Mouse (Mus musculus): ENCODE data around the gene Olfr194. TPM values are rescaled to one million over a fixed set of nuclear protein-coding genes. Genes with fewer than 3 reads are reported as not detected.

Gene Olfr194
- total and polyA plus RNA-seq, 2 experiments from 2014 or later, result not detected

DNA sequence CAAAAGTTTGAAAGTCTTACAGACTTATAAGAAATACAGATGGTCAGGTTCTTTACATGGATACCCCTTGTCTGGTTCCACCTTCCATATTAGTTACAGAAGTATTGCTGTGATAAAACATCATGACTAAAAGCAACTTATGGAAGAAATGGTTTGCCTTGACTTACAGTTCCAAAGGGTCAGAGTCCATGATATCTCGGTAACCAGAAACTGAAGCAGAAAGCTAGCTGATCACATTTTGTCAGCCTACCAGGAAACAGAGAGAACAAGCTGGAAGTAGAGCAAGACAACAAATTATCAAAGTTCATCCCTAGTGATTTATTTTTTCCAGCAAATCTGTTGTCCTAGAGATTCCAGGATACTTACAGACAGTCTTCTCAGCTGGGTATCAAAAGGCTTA, 47.3 kb downstream of the Olfr194 start:
- DNase-seq (ENCODE audit: low spot score) (no peak), ATAC-seq (ENCODE audit: low FRiP score) (no peak)
- Histone ChIP-seq H3K4me3 (ENCODE audit: low read depth, low read length) (no peak overlapping the region), H3K4me2 (ENCODE audit: low read depth, low read length, poor library complexity, severe bottlenecking) (no peak overlapping the region), H3K9ac (replicated peaks; ENCODE audit: low read length, poor library complexity, severe bottlenecking) (no peak overlapping the region), H3K27me3 (ENCODE audit: insufficient read depth, low read length) (no peaks in the 10 kb centered on the region), H3K27ac (ENCODE audit: low read depth, low read length) (no peak overlapping the region), H3K36me3 (ENCODE audit: insufficient read depth, low read length) (no peaks in the 10 kb centered on the region), H3K9me3 (ENCODE audit: low read length) (no peaks in the 10 kb centered on the region), H3K4me1 (ENCODE audit: insufficient read depth, low read length) (no peaks in the 10 kb centered on the region)
- WGBS, result 88% methylated on average over 1 of the region's 1 CpGs
- TF ChIP-seq CTCF (IDR thresholded peaks at IDR 0.05), result no peak

DNA sequence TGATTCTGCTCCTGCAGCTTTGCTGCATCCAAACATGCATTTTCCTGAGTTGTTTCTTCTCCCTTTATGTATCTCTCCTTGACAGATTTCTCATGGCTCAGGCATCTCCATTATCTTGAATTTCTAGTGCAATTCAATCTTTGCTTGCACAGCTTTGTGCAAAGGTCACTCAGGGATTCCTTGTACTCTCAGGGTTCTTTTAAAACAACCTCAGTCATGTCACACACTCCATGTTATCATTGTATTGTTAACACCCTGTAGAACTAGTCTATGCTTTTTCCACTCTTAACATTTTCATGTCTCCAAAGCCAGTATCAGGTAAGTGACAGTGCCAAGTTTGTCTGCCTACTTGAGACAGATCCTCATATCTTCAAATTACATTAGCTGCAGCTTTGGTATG, 49.1 kb downstream of the Olfr194 start:
- ATAC-seq (ENCODE audit: low FRiP score) (no peak), DNase-seq (ENCODE audit: low spot score) (no peak)
- no peak overlapping the region for H3K4me2 ChIP-seq (ENCODE audit: low read depth, low read length, poor library complexity, severe bottlenecking)
- H3K27me3 ChIP-seq (ENCODE audit: insufficient read depth, low read length), result no peaks in the 10 kb centered on the region
- H3K9ac ChIP-seq (replicated peaks; ENCODE audit: low read length, poor library complexity, severe bottlenecking), result no peak overlapping the region
- TF ChIP-seq CTCF (IDR thresholded peaks at IDR 0.05), result no peak
- no peak overlapping the region for H3K4me3 ChIP-seq (ENCODE audit: low read depth, low read length)
- H3K4me1 ChIP-seq (ENCODE audit: insufficient read depth, low read length), result no peaks in the 10 kb centered on the region
- no peaks in the 10 kb centered on the region for H3K36me3 ChIP-seq (ENCODE audit: insufficient read depth, low read length)
- H3K27ac ChIP-seq (ENCODE audit: low read depth, low read length), result no peak overlapping the region
- no peaks in the 10 kb centered on the region for H3K9me3 ChIP-seq (ENCODE audit: low read length)

Other genes with a start within 250 kb of the Olfr194 start
- not detected in 2 replicates for gene Olfr177, start 246.3 kb downstream of the Olfr194 start, total RNA-seq (2014; rRNA removed)
- gene Olfr177, start 246.3 kb downstream of the Olfr194 start, polyA plus RNA-seq (2015; fragmentation: Nextera tagmentation; extraction: Ambion mirVana), result not detected in 2 replicates
- not detected in 2 replicates for gene Olfr178, start 229.0 kb downstream of the Olfr194 start, total RNA-seq (2014; rRNA removed)
- gene Olfr178, start 229.0 kb downstream of the Olfr194 start, polyA plus RNA-seq (2015; fragmentation: Nextera tagmentation; extraction: Ambion mirVana), result not detected in 2 replicates
- not detected in 2 replicates for gene Olfr181, start 192.3 kb downstream of the Olfr194 start, total RNA-seq (2014; rRNA removed)
- gene Olfr181, start 192.3 kb downstream of the Olfr194 start, polyA plus RNA-seq (2015; fragmentation: Nextera tagmentation; extraction: Ambion mirVana), result not detected in 2 replicates
- not detected in 2 replicates for gene Olfr180, start 191.7 kb downstream of the Olfr194 start, total RNA-seq (2014; rRNA removed)
- not detected in 2 replicates for gene Olfr180, start 191.7 kb downstream of the Olfr194 start, polyA plus RNA-seq (2015; fragmentation: Nextera tagmentation; extraction: Ambion mirVana)
- gene Olfr183, start 125.7 kb downstream of the Olfr194 start, total RNA-seq (2014; rRNA removed), result not detected in 2 replicates
- gene Olfr183, start 125.7 kb downstream of the Olfr194 start, polyA plus RNA-seq (2015; fragmentation: Nextera tagmentation; extraction: Ambion mirVana), result not detected in 2 replicates
- gene Olfr186, start 90.8 kb downstream of the Olfr194 start, total RNA-seq (2014; rRNA removed), result not detected in 2 replicates
- gene Olfr186, start 90.8 kb downstream of the Olfr194 start, polyA plus RNA-seq (2015; fragmentation: Nextera tagmentation; extraction: Ambion mirVana), result not detected in 2 replicates
- not detected in 2 replicates for gene Olfr187, start 81.3 kb downstream of the Olfr194 start, total RNA-seq (2014; rRNA removed)
- gene Olfr187, start 81.3 kb downstream of the Olfr194 start, polyA plus RNA-seq (2015; fragmentation: Nextera tagmentation; extraction: Ambion mirVana), result not detected in 2 replicates
- gene Olfr190, start 43.1 kb downstream of the Olfr194 start, total RNA-seq (2014; rRNA removed), result not detected in 2 replicates
- not detected in 2 replicates for gene Olfr190, start 43.1 kb downstream of the Olfr194 start, polyA plus RNA-seq (2015; fragmentation: Nextera tagmentation; extraction: Ambion mirVana)
- not detected in 2 replicates for gene Olfr191, start 31.2 kb downstream of the Olfr194 start, total RNA-seq (2014; rRNA removed)
- not detected in 2 replicates for gene Olfr191, start 31.2 kb downstream of the Olfr194 start, polyA plus RNA-seq (2015; fragmentation: Nextera tagmentation; extraction: Ambion mirVana)
- gene Olfr193, start 9.2 kb downstream of the Olfr194 start, total RNA-seq (2014; rRNA removed), result not detected in 2 replicates
- not detected in 2 replicates for gene Olfr193, start 9.2 kb downstream of the Olfr194 start, polyA plus RNA-seq (2015; fragmentation: Nextera tagmentation; extraction: Ambion mirVana)
- gene Olfr195, start 26.0 kb upstream of the Olfr194 start, total RNA-seq (2014; rRNA removed), result not detected in 2 replicates
- not detected in 2 replicates for gene Olfr195, start 26.0 kb upstream of the Olfr194 start, polyA plus RNA-seq (2015; fragmentation: Nextera tagmentation; extraction: Ambion mirVana)
- not detected in 2 replicates for gene Olfr196, start 49.4 kb upstream of the Olfr194 start, total RNA-seq (2014; rRNA removed)
- not detected in 2 replicates for gene Olfr196, start 49.4 kb upstream of the Olfr194 start, polyA plus RNA-seq (2015; fragmentation: Nextera tagmentation; extraction: Ambion mirVana)
- not detected in 2 replicates for gene Olfr198, start 82.5 kb upstream of the Olfr194 start, total RNA-seq (2014; rRNA removed)
- not detected in 2 replicates for gene Olfr198, start 82.5 kb upstream of the Olfr194 start, polyA plus RNA-seq (2015; fragmentation: Nextera tagmentation; extraction: Ambion mirVana)
- gene Olfr199, start 98.7 kb upstream of the Olfr194 start, total RNA-seq (2014; rRNA removed), result not detected in 2 replicates
- not detected in 2 replicates for gene Olfr199, start 98.7 kb upstream of the Olfr194 start, polyA plus RNA-seq (2015; fragmentation: Nextera tagmentation; extraction: Ambion mirVana)
- gene Olfr201, start 151.6 kb upstream of the Olfr194 start, total RNA-seq (2014; rRNA removed), result not detected in 2 replicates
- not detected in 2 replicates for gene Olfr201, start 151.6 kb upstream of the Olfr194 start, polyA plus RNA-seq (2015; fragmentation: Nextera tagmentation; extraction: Ambion mirVana)
- gene Olfr202, start 165.7 kb upstream of the Olfr194 start, total RNA-seq (2014; rRNA removed), result not detected in 2 replicates
- gene Olfr202, start 165.7 kb upstream of the Olfr194 start, polyA plus RNA-seq (2015; fragmentation: Nextera tagmentation; extraction: Ambion mirVana), result not detected in 2 replicates
- not detected in 2 replicates for gene Olfr203, start 177.8 kb upstream of the Olfr194 start, total RNA-seq (2014; rRNA removed)
- not detected in 2 replicates for gene Olfr203, start 177.8 kb upstream of the Olfr194 start, polyA plus RNA-seq (2015; fragmentation: Nextera tagmentation; extraction: Ambion mirVana)
- not detected in 2 replicates for gene Olfr204, start 197.2 kb upstream of the Olfr194 start, total RNA-seq (2014; rRNA removed)
- gene Olfr204, start 197.2 kb upstream of the Olfr194 start, polyA plus RNA-seq (2015; fragmentation: Nextera tagmentation; extraction: Ambion mirVana), result not detected in 2 replicates
- not detected in 2 replicates for gene Olfr205, start 210.1 kb upstream of the Olfr194 start, total RNA-seq (2014; rRNA removed)
- not detected in 2 replicates for gene Olfr205, start 210.1 kb upstream of the Olfr194 start, polyA plus RNA-seq (2015; fragmentation: Nextera tagmentation; extraction: Ambion mirVana)
- gene Olfr206, start 228.2 kb upstream of the Olfr194 start, total RNA-seq (2014; rRNA removed), result not detected in 2 replicates
- gene Olfr206, start 228.2 kb upstream of the Olfr194 start, polyA plus RNA-seq (2015; fragmentation: Nextera tagmentation; extraction: Ambion mirVana), result not detected in 2 replicates
- gene Olfr209, start 242.9 kb upstream of the Olfr194 start, total RNA-seq (2014; rRNA removed), result not detected in 2 replicates
- not detected in 2 replicates for gene Olfr209, start 242.9 kb upstream of the Olfr194 start, polyA plus RNA-seq (2015; fragmentation: Nextera tagmentation; extraction: Ambion mirVana)